Mouse (Mus musculus) MEL (cell line): ENCODE results near the gene Zfp687. TPM values are rescaled to one million over a fixed set of nuclear protein-coding genes. Genes with fewer than 3 reads are reported as not detected.
A peak's percentile ranks its signal among the peaks of the same experiment; 100 is the strongest.

Experiments
- DNase-seq: peaks from one replicate; pipeline ENCODE4 v3.0.0; 2011; ENCODE audit warnings: low read depth, low spot score
- H3K27ac ChIP-seq: 2 replicates; pipeline ENCODE4 v1.5.1; 2012; ENCODE audit warnings: low read depth, mild to moderate bottlenecking, control low read depth, low read length, moderate library complexity; ENCODE audit not compliant: control insufficient read depth
- H3K27me3 ChIP-seq, 2 experiments: fragments of 150-350 bp in 1 of 2; sonication (generic) in 1 of 2; 2 replicates each; pipeline ENCODE4 v1.6.1; 2012; ENCODE audit warnings: low read length in 2 of 2, mild to moderate bottlenecking in 2 of 2, improper control_type of control experiment in 1 of 2, moderate library complexity in 1 of 2; ENCODE audit not compliant: insufficient read depth in 2 of 2, control insufficient read depth in 1 of 2
- H3K36me3 ChIP-seq, 2 experiments: 2 replicates each; pipeline ENCODE4 v1.6.1; 2012 to 2014; ENCODE audit warnings: low read length in 2 of 2, improper control_type of control experiment in 1 of 2, inconsistent platforms in 1 of 2, mild to moderate bottlenecking in 1 of 2; ENCODE audit not compliant: insufficient read depth in 2 of 2, control insufficient read depth in 1 of 2
- H3K4me1 ChIP-seq, 2 experiments: fragments of 150-350 bp in 1 of 2; sonication (generic) in 1 of 2; 2 replicates each; pipeline ENCODE4 v1.6.1; 2012; ENCODE audit warnings: low read length in 2 of 2, improper control_type of control experiment in 1 of 2, mild to moderate bottlenecking in 1 of 2; ENCODE audit not compliant: insufficient read depth in 2 of 2, control insufficient read depth in 1 of 2
- H3K4me3 ChIP-seq, 2 experiments: fragments of 150-350 bp in 1 of 2; sonication (generic) in 1 of 2; 2 replicates each; pipeline ENCODE4 v1.5.1; 2012; ENCODE audit warnings: low read depth in 2 of 2, low read length in 2 of 2, mild to moderate bottlenecking in 2 of 2, moderate library complexity in 2 of 2, control low read depth in 1 of 2, improper control_type of control experiment in 1 of 2; ENCODE audit not compliant: control insufficient read depth in 1 of 2, insufficient read depth in 1 of 2
- H3K79me2 ChIP-seq: 2 replicates; pipeline ENCODE4 v1.6.1; 2012; ENCODE audit warnings: mild to moderate bottlenecking, low read length, moderate library complexity; ENCODE audit not compliant: control insufficient read depth, poor library complexity, insufficient read depth
- H3K9ac ChIP-seq: 2 replicates; pipeline ENCODE4 v1.6.1; 2012; ENCODE audit warnings: low read depth, mild to moderate bottlenecking, control low read depth, low read length, moderate library complexity; ENCODE audit not compliant: control insufficient read depth, poor library complexity, severe bottlenecking
- H3K9me3 ChIP-seq: fragments of 150-350 bp; sonication (generic); replicated peaks from 2 replicates; pipeline ENCODE4 v1.6.1; 2012; ENCODE audit warnings: mild to moderate bottlenecking, low read length, improper control_type of control experiment, moderate library complexity; ENCODE audit not compliant: insufficient read depth
- BHLHE40 ChIP-seq: IDR thresholded peaks from 2 replicates; pipeline ENCODE4 v1.6.1; 2012; ENCODE audit warnings: low read depth, mild to moderate bottlenecking, inconsistent platforms, low read length, improper control_type of control experiment, borderline replicate concordance
- CHD1 ChIP-seq: IDR thresholded peaks from 2 replicates; pipeline ENCODE4 v1.6.1; 2012; ENCODE audit warnings: low read depth, mild to moderate bottlenecking, inconsistent platforms, low read length, improper control_type of control experiment
- CTCF ChIP-seq, 3 experiments: IDR thresholded peaks in 2 of 3; conservative IDR thresholded peaks in 1 of 3; 2 replicates each; pipeline ENCODE4 v1.5.1; 2011 to 2012; ENCODE audit warnings: low read length in 3 of 3, low read depth in 2 of 3, mild to moderate bottlenecking in 2 of 3, improper control_type of control experiment in 1 of 3, inconsistent platforms in 1 of 3, mixed read lengths in 1 of 3, moderate library complexity in 1 of 3; ENCODE audit not compliant: control insufficient read depth in 1 of 3, insufficient read depth in 1 of 3, poor library complexity in 1 of 3, severe bottlenecking in 1 of 3
- ELF1 ChIP-seq: IDR thresholded peaks from 2 replicates; pipeline ENCODE4 v1.6.1; 2014; ENCODE audit warnings: low read depth, mild to moderate bottlenecking, inconsistent platforms, low read length, improper control_type of control experiment, moderate library complexity
- ETS1 ChIP-seq: IDR thresholded peaks from 2 replicates; pipeline ENCODE4 v1.6.1; 2012; ENCODE audit warnings: low read depth, mild to moderate bottlenecking, inconsistent platforms, low read length, improper control_type of control experiment, moderate library complexity
- GABPA ChIP-seq: IDR thresholded peaks from 2 replicates; pipeline ENCODE4 v1.6.1; 2012; ENCODE audit warnings: low read depth, mild to moderate bottlenecking, inconsistent platforms, low read length, improper control_type of control experiment, moderate library complexity
- HCFC1 ChIP-seq: IDR thresholded peaks from 2 replicates; pipeline ENCODE4 v1.6.1; 2012; ENCODE audit warnings: low read depth, mild to moderate bottlenecking, inconsistent platforms, low read length, improper control_type of control experiment, moderate library complexity
- KAT2A ChIP-seq: conservative IDR thresholded peaks from 2 replicates; pipeline ENCODE4 v1.6.1; 2012; ENCODE audit warnings: low read depth, low read length, improper control_type of control experiment, inconsistent platforms
- MAFK ChIP-seq: IDR thresholded peaks from 2 replicates; pipeline ENCODE4 v1.6.1; 2011; ENCODE audit warnings: low read depth, mild to moderate bottlenecking, low read length, improper control_type of control experiment, borderline replicate concordance
- MAX ChIP-seq: IDR thresholded peaks from 2 replicates; pipeline ENCODE4 v1.6.1; 2011; ENCODE audit warnings: low read length, improper control_type of control experiment
- MAZ ChIP-seq: IDR thresholded peaks from 2 replicates; pipeline ENCODE4 v1.6.1; 2012; ENCODE audit warnings: low read depth, mild to moderate bottlenecking, inconsistent platforms, low read length, improper control_type of control experiment
- NELFE ChIP-seq: IDR thresholded peaks from 2 replicates; pipeline ENCODE4 v1.6.1; 2011; ENCODE audit warnings: low read depth, low read length, improper control_type of control experiment
- NRF1 ChIP-seq: IDR thresholded peaks from 2 replicates; pipeline ENCODE4 v1.6.1; 2014; ENCODE audit warnings: low read depth, mild to moderate bottlenecking, inconsistent platforms, low read length, improper control_type of control experiment, moderate library complexity; ENCODE audit not compliant: poor library complexity, insufficient read depth, severe bottlenecking
- POLR2AphosphoS5 ChIP-seq: IDR thresholded peaks from 2 replicates; pipeline ENCODE4 v1.6.1; 2012; ENCODE audit warnings: low read depth, borderline replicate concordance, mild to moderate bottlenecking, inconsistent platforms, low read length, moderate library complexity, mixed read lengths
- RAD21 ChIP-seq: IDR thresholded peaks from 2 replicates; pipeline ENCODE4 v1.6.1; 2011; ENCODE audit warnings: mild to moderate bottlenecking, low read depth, low read length, improper control_type of control experiment
- SMC3 ChIP-seq: IDR thresholded peaks from 2 replicates; pipeline ENCODE4 v1.6.1; 2011; ENCODE audit warnings: low read depth, low read length, improper control_type of control experiment
- TAL1 ChIP-seq: IDR thresholded peaks from 2 replicates; pipeline ENCODE4 v1.6.1; 2012; ENCODE audit warnings: mild to moderate bottlenecking, inconsistent platforms, low read length, moderate library complexity, mixed read lengths
- USF2 ChIP-seq, 2 experiments: IDR thresholded peaks; 2 replicates each; pipeline ENCODE4 v1.6.1; 2011 to 2012; ENCODE audit warnings: improper control_type of control experiment in 2 of 2, low read length in 2 of 2, borderline replicate concordance in 1 of 2, inconsistent platforms in 1 of 2, low read depth in 1 of 2, mild to moderate bottlenecking in 1 of 2; ENCODE audit not compliant: insufficient read depth in 1 of 2
- ZMIZ1 ChIP-seq: IDR thresholded peaks from 2 replicates; pipeline ENCODE4 v1.6.1; 2012; ENCODE audit warnings: low read depth, mild to moderate bottlenecking, inconsistent platforms, low read length, improper control_type of control experiment, moderate library complexity
- polyA plus RNA-seq, 2 experiments: library from polyadenylated mRNA; stranded (reverse) in 1 of 2; unstranded in 1 of 2; fragments of >175 nt in 1 of 2; fragments of >200 nt in 1 of 2; gene quantifications; 2 replicates each; pipeline versions ENCODE4 v1.2.1 to v1.2.4; 2012; ENCODE audit warnings: low replicate concordance in 2 of 2, low read depth in 1 of 2; ENCODE audit not compliant: insufficient read length in 2 of 2, insufficient read depth in 1 of 2, missing spikeins in 1 of 2
- total RNA-seq: library from RNA; depleted of rRNA; stranded (reverse); fragments of 300-350 nt; gene quantifications from 2 replicates; pipeline ENCODE4 v1.2.3, GENCODE M21; 2012

Gene Zfp687
- total and polyA plus RNA-seq, 3 experiments, result 14.5 to 36.6 TPM; not detected in 1

GRCm38 (mm10) chr3:95042838-95043229 is 27.6 kb upstream of the Zfp687 start:
- Histone ChIP-seq H3K9me3 (no peaks in the 10 kb centered on the region), H3K36me3 (peaks cover 16 to 58% of the 10 kb centered on the region in 2 experiments), H3K9ac (peak overlapping the region; percentile 69), H3K4me1 (peaks cover 22 to 46% of the 10 kb centered on the region in 2 experiments), H3K4me3 (peak overlapping the region; percentile 53 to 60), H3K27ac (peak overlapping the region; percentile 88), H3K79me2 (peaks cover 42% of the 10 kb centered on the region), H3K27me3 (no peaks in the 10 kb centered on the region)
- TF ChIP-seq TAL1 (peak; percentile 46; the same call in 1 of the 2 replicates), POLR2AphosphoS5 (peak; percentile 92; the same call in 1 of the 2 replicates), NRF1 (no peak)
- DNase-seq, result peak; percentile 96

- DNase-seq, result peak; percentile 100
- Histone ChIP-seq H3K4me3 (peak within 1 kb of the TSS; percentile 77 to 80), H3K9me3 (no peaks in the 10 kb centered on the region), H3K4me1 (peaks cover 22 to 41% of the 10 kb centered on the region in 2 experiments), H3K79me2 (peaks cover 46% of the 10 kb centered on the region), H3K27me3 (no peaks in the 10 kb centered on the region), H3K36me3 (peaks cover 17 to 59% of the 10 kb centered on the region in 2 experiments), H3K27ac (peak within 1 kb of the TSS; percentile 88), H3K9ac (peak within 1 kb of the TSS; percentile 81)
- TF ChIP-seq MAX (no peak), ETS1 (no peak), NRF1 (no peak), SMC3 (no peak), HCFC1 (no peak), MAFK (no peak), CHD1 (no peak), ZMIZ1 (no peak), USF2 (IDR thresholded peaks at IDR 0.05; ENCODE audit: borderline replicate concordance in 1 of 2, insufficient read depth in 1 of 2, low read depth in 1 of 2, low read length in 2 of 2) (no peak), MAZ (no peak)
These were observed 27.1 kb upstream of the Zfp687 start, which contains the start of gene Psmd4 for GRCm38 (mm10) chr3:95042166-95042837. TSS of gene Psmd4 (minus strand) at chr3:95042614.

- Histone ChIP-seq H3K27me3 (no peaks in the 10 kb centered on the region), H3K4me3 (peak overlapping the region; percentile 77 to 80), H3K9me3 (no peaks in the 10 kb centered on the region), H3K27ac (peak overlapping the region; percentile 21), H3K4me1 (peaks cover 22 to 35% of the 10 kb centered on the region in 2 experiments), H3K79me2 (peaks cover 51% of the 10 kb centered on the region), H3K36me3 (peaks cover 21 to 56% of the 10 kb centered on the region in 2 experiments), H3K9ac (peak overlapping the region; percentile 81)
- TF ChIP-seq RAD21, result no peak
- TF ChIP-seq ZMIZ1, result no peak
- no peak for TF ChIP-seq CTCF (IDR thresholded peaks at IDR 0.05 in 2 of 3, conservative IDR thresholded peaks at IDR 0.05 in 1 of 3; ENCODE audit: control insufficient read depth in 1 of 3, insufficient read depth in 1 of 3, low read depth in 2 of 3, low read length in 3 of 3, poor library complexity in 1 of 3, severe bottlenecking in 1 of 3)
- TF ChIP-seq SMC3, result no peak
- TF ChIP-seq NELFE, result no peak
- no peak for TF ChIP-seq ELF1
- TF ChIP-seq ETS1, result no peak
- no peak for TF ChIP-seq TAL1
- TF ChIP-seq BHLHE40, result no peak
- TF ChIP-seq KAT2A, result no peak
- TF ChIP-seq MAFK, result no peak
- TF ChIP-seq GABPA, result no peak
- TF ChIP-seq POLR2AphosphoS5, result no peak
- DNase-seq, result peak; percentile 61
These were observed 26.4 kb upstream of the Zfp687 start for GRCm38 (mm10) chr3:95041625-95042024.
